Mouse (Mus musculus) MEL (cell line): Measurements from ENCODE around the gene Nr0b2. TPM values are rescaled to one million over a fixed set of nuclear protein-coding genes. Genes with fewer than 3 reads are reported as not detected.

ENCODE experiments used
- DNase-seq: peaks from one replicate; pipeline ENCODE4 v3.0.0; 2011; ENCODE audit warnings: low read depth, low spot score
- H3K27ac ChIP-seq: 2 replicates; pipeline ENCODE4 v1.5.1; 2012; ENCODE audit warnings: low read depth, mild to moderate bottlenecking, control low read depth, low read length, moderate library complexity; ENCODE audit not compliant: control insufficient read depth
- H3K27me3 ChIP-seq, 2 experiments: fragments of 150-350 bp in 1 of 2; sonication (generic) in 1 of 2; 2 replicates each; pipeline ENCODE4 v1.6.1; 2012; ENCODE audit warnings: low read length in 2 of 2, mild to moderate bottlenecking in 2 of 2, improper control_type of control experiment in 1 of 2, moderate library complexity in 1 of 2; ENCODE audit not compliant: insufficient read depth in 2 of 2, control insufficient read depth in 1 of 2
- H3K36me3 ChIP-seq, 2 experiments: 2 replicates each; pipeline ENCODE4 v1.6.1; 2012 to 2014; ENCODE audit warnings: low read length in 2 of 2, improper control_type of control experiment in 1 of 2, inconsistent platforms in 1 of 2, mild to moderate bottlenecking in 1 of 2; ENCODE audit not compliant: insufficient read depth in 2 of 2, control insufficient read depth in 1 of 2
- H3K4me1 ChIP-seq, 2 experiments: fragments of 150-350 bp in 1 of 2; sonication (generic) in 1 of 2; 2 replicates each; pipeline ENCODE4 v1.6.1; 2012; ENCODE audit warnings: low read length in 2 of 2, improper control_type of control experiment in 1 of 2, mild to moderate bottlenecking in 1 of 2; ENCODE audit not compliant: insufficient read depth in 2 of 2, control insufficient read depth in 1 of 2
- H3K4me3 ChIP-seq, 2 experiments: fragments of 150-350 bp in 1 of 2; sonication (generic) in 1 of 2; 2 replicates each; pipeline ENCODE4 v1.5.1; 2012; ENCODE audit warnings: low read depth in 2 of 2, low read length in 2 of 2, mild to moderate bottlenecking in 2 of 2, moderate library complexity in 2 of 2, control low read depth in 1 of 2, improper control_type of control experiment in 1 of 2; ENCODE audit not compliant: control insufficient read depth in 1 of 2, insufficient read depth in 1 of 2
- H3K79me2 ChIP-seq: 2 replicates; pipeline ENCODE4 v1.6.1; 2012; ENCODE audit warnings: mild to moderate bottlenecking, low read length, moderate library complexity; ENCODE audit not compliant: control insufficient read depth, poor library complexity, insufficient read depth
- H3K9ac ChIP-seq: 2 replicates; pipeline ENCODE4 v1.6.1; 2012; ENCODE audit warnings: low read depth, mild to moderate bottlenecking, control low read depth, low read length, moderate library complexity; ENCODE audit not compliant: control insufficient read depth, poor library complexity, severe bottlenecking
- H3K9me3 ChIP-seq: fragments of 150-350 bp; sonication (generic); replicated peaks from 2 replicates; pipeline ENCODE4 v1.6.1; 2012; ENCODE audit warnings: mild to moderate bottlenecking, low read length, improper control_type of control experiment, moderate library complexity; ENCODE audit not compliant: insufficient read depth
- CHD2 ChIP-seq: IDR thresholded peaks from 2 replicates; pipeline ENCODE4 v1.6.1; 2011; ENCODE audit warnings: low read length, improper control_type of control experiment
- E2F4 ChIP-seq: IDR thresholded peaks from 2 replicates; pipeline ENCODE4 v1.6.1; 2011; ENCODE audit warnings: low read depth, low read length, improper control_type of control experiment, borderline replicate concordance
- EP300 ChIP-seq, 2 experiments: IDR thresholded peaks; 2 replicates each; pipeline ENCODE4 v1.6.1; 2011; ENCODE audit warnings: improper control_type of control experiment in 2 of 2, low read length in 2 of 2, low read depth in 1 of 2, mild to moderate bottlenecking in 1 of 2
- ETS1 ChIP-seq: IDR thresholded peaks from 2 replicates; pipeline ENCODE4 v1.6.1; 2012; ENCODE audit warnings: low read depth, mild to moderate bottlenecking, inconsistent platforms, low read length, improper control_type of control experiment, moderate library complexity
- HCFC1 ChIP-seq: IDR thresholded peaks from 2 replicates; pipeline ENCODE4 v1.6.1; 2012; ENCODE audit warnings: low read depth, mild to moderate bottlenecking, inconsistent platforms, low read length, improper control_type of control experiment, moderate library complexity
- MAFK ChIP-seq: IDR thresholded peaks from 2 replicates; pipeline ENCODE4 v1.6.1; 2011; ENCODE audit warnings: low read depth, mild to moderate bottlenecking, low read length, improper control_type of control experiment, borderline replicate concordance
- MAZ ChIP-seq: IDR thresholded peaks from 2 replicates; pipeline ENCODE4 v1.6.1; 2012; ENCODE audit warnings: low read depth, mild to moderate bottlenecking, inconsistent platforms, low read length, improper control_type of control experiment
- NELFE ChIP-seq: IDR thresholded peaks from 2 replicates; pipeline ENCODE4 v1.6.1; 2011; ENCODE audit warnings: low read depth, low read length, improper control_type of control experiment
- POLR2A ChIP-seq, 2 experiments: IDR thresholded peaks; 2 replicates each; pipeline ENCODE4 v1.6.1; 2011 to 2012; ENCODE audit warnings: low read length in 2 of 2, mild to moderate bottlenecking in 2 of 2, control low read depth in 1 of 2, improper control_type of control experiment in 1 of 2, low read depth in 1 of 2, moderate library complexity in 1 of 2; ENCODE audit not compliant: control insufficient read depth in 1 of 2, insufficient read depth in 1 of 2, poor library complexity in 1 of 2
- POLR2AphosphoS2 ChIP-seq: IDR thresholded peaks from 2 replicates; pipeline ENCODE4 v1.6.1; 2011; ENCODE audit warnings: low read length, improper control_type of control experiment
- POLR2AphosphoS5 ChIP-seq: IDR thresholded peaks from 2 replicates; pipeline ENCODE4 v1.6.1; 2012; ENCODE audit warnings: low read depth, borderline replicate concordance, mild to moderate bottlenecking, inconsistent platforms, low read length, moderate library complexity, mixed read lengths
- RCOR1 ChIP-seq: IDR thresholded peaks from 2 replicates; pipeline ENCODE4 v1.6.1; 2012; ENCODE audit warnings: low read depth, mild to moderate bottlenecking, inconsistent platforms, low read length, improper control_type of control experiment
- SMC3 ChIP-seq: IDR thresholded peaks from 2 replicates; pipeline ENCODE4 v1.6.1; 2011; ENCODE audit warnings: low read depth, low read length, improper control_type of control experiment
- TBP ChIP-seq: IDR thresholded peaks from 2 replicates; pipeline ENCODE4 v1.8.0; 2011; ENCODE audit warnings: low read depth, low read length, improper control_type of control experiment
- UBTF ChIP-seq: IDR thresholded peaks from 2 replicates; pipeline ENCODE4 v1.6.1; 2012; ENCODE audit warnings: low read depth, mild to moderate bottlenecking, inconsistent platforms, low read length, improper control_type of control experiment, moderate library complexity, borderline replicate concordance; ENCODE audit not compliant: insufficient read depth
- USF1 ChIP-seq: IDR thresholded peaks from 2 replicates; pipeline ENCODE4 v1.6.1; 2014; ENCODE audit warnings: low read depth, mild to moderate bottlenecking, inconsistent platforms, low read length, improper control_type of control experiment, moderate library complexity
- USF2 ChIP-seq, 2 experiments: IDR thresholded peaks; 2 replicates each; pipeline ENCODE4 v1.6.1; 2011 to 2012; ENCODE audit warnings: improper control_type of control experiment in 2 of 2, low read length in 2 of 2, borderline replicate concordance in 1 of 2, inconsistent platforms in 1 of 2, low read depth in 1 of 2, mild to moderate bottlenecking in 1 of 2; ENCODE audit not compliant: insufficient read depth in 1 of 2
- ZC3H11A ChIP-seq: IDR thresholded peaks from 2 replicates; pipeline ENCODE4 v1.6.1; 2012; ENCODE audit warnings: low read depth, mild to moderate bottlenecking, inconsistent platforms, low read length, improper control_type of control experiment
- ZKSCAN1 ChIP-seq: IDR thresholded peaks from 2 replicates; pipeline ENCODE4 v1.6.1; 2012; ENCODE audit warnings: low read depth, mild to moderate bottlenecking, inconsistent platforms, low read length, improper control_type of control experiment, moderate library complexity
- polyA plus RNA-seq, 2 experiments: library from polyadenylated mRNA; stranded (reverse) in 1 of 2; unstranded in 1 of 2; fragments of >175 nt in 1 of 2; fragments of >200 nt in 1 of 2; gene quantifications; 2 replicates each; pipeline versions ENCODE4 v1.2.1 to v1.2.4; 2012; ENCODE audit warnings: low replicate concordance in 2 of 2, low read depth in 1 of 2; ENCODE audit not compliant: insufficient read length in 2 of 2, insufficient read depth in 1 of 2, missing spikeins in 1 of 2
- total RNA-seq: library from RNA; depleted of rRNA; stranded (reverse); fragments of 300-350 nt; gene quantifications from 2 replicates; pipeline ENCODE4 v1.2.3, GENCODE M21; 2012

Gene Nr0b2
- total and polyA plus RNA-seq, 3 experiments = 0.10 TPM; not detected in 2

DNA sequence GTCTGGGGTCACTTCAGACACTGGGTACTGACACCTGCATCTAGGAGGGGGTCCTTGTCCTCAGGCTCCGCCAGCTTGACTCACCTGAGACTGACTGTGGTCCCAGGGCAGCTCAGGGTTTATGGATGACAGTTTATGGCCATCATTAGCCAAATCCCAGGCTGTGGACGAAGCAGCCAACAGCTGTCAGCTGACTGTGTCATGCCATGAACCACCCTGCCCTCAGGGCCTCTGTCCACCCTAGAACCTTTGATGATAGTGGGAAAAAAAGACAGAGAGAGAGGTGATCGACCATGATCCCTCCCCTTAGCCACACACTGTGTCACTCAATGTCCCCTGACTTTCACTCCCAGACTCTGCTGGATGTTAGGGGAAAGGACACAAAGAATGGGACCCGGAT lies 8.4 kb downstream of the Nr0b2 start:
- H3K36me3 ChIP-seq = peaks cover 0 to 5% of the 10 kb centered on the region in 2 experiments; a peak in 2 of 4 replicates
- H3K27me3 ChIP-seq = peaks cover 4 to 5% of the 10 kb centered on the region in 2 experiments
- H3K4me1 ChIP-seq = peaks cover 0 to 4% of the 10 kb centered on the region in 2 experiments; a peak in 3 of 4 replicates
- no peak for TF ChIP-seq MAZ
- no peak for TF ChIP-seq POLR2AphosphoS5
- TF ChIP-seq CHD2 = no peak
- TF ChIP-seq HCFC1 = no peak
- TF ChIP-seq NELFE = no peak
- no peak for TF ChIP-seq ETS1
- TF ChIP-seq ZC3H11A = no peak
- no peak for TF ChIP-seq POLR2A (IDR thresholded peaks at IDR 0.05; ENCODE audit: control insufficient read depth in 1 of 2, insufficient read depth in 1 of 2, low read depth in 1 of 2, low read length in 2 of 2, poor library complexity in 1 of 2)
- no peak for TF ChIP-seq E2F4
- no peak for TF ChIP-seq SMC3
- no peak for TF ChIP-seq EP300 (IDR thresholded peaks at IDR 0.05; ENCODE audit: low read depth in 1 of 2, low read length in 2 of 2)
- no peak for TF ChIP-seq UBTF
- no peak for TF ChIP-seq USF1
- no peak overlapping the region for H3K9ac ChIP-seq
- DNase-seq = no peak
- H3K4me3 ChIP-seq = no peak overlapping the region
- H3K79me2 ChIP-seq = no peaks in the 10 kb centered on the region; the same call in 1 of the 2 replicates
- H3K9me3 ChIP-seq = no peaks in the 10 kb centered on the region
- no peak overlapping the region for H3K27ac ChIP-seq

DNA sequence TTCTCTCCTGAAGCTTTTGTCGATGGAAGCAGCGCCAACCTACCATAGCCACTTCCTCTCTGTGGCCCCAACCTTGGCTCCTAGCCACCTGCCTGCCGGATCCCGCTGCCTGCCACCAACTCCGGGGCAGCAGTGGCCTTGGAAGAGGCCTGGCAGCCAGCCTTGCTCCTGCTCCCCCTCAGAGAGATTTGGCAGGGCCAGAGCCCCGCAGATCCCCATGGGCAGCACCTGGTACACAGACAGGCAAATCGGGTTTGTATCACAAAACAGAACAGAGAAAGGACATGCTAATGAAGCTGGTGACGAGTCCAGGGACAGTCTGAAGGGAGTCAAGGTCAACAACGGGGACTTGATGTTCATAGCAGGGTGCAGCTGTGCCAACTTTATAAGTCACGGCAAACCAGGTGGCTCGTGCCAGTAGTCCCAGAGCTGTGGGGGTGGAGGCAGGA lies 10.0 kb downstream of the Nr0b2 start:
- H3K9ac ChIP-seq = peak overlapping the region; percentile 84
- peak; percentile 26; the same call in 1 of the 2 replicates for TF ChIP-seq ETS1
- TF ChIP-seq MAFK = no peak
- 0 out of 2 replicates have a peak, but pooled peaks have one; percentile 9 for TF ChIP-seq NELFE
- TF ChIP-seq POLR2A (IDR thresholded peaks at IDR 0.05; ENCODE audit: control insufficient read depth in 1 of 2, insufficient read depth in 1 of 2, low read depth in 1 of 2, low read length in 2 of 2, poor library complexity in 1 of 2) = peak; percentile 48 to 62; a peak in 2 of 4 replicates
- no peak for TF ChIP-seq USF1
- no peak for TF ChIP-seq POLR2AphosphoS2
- no peak for TF ChIP-seq HCFC1
- no peak for TF ChIP-seq ZKSCAN1
- peak in 1 of 2 experiments; percentile 28; a peak in 1 of 4 replicates for TF ChIP-seq EP300 (IDR thresholded peaks at IDR 0.05; ENCODE audit: low read depth in 1 of 2, low read length in 2 of 2)
- 0 out of 2 replicates have a peak, but pooled peaks have one; percentile 4 for TF ChIP-seq TBP
- no peak for TF ChIP-seq RCOR1
- no peak for TF ChIP-seq USF2 (IDR thresholded peaks at IDR 0.05; ENCODE audit: borderline replicate concordance in 1 of 2, insufficient read depth in 1 of 2, low read depth in 1 of 2, low read length in 2 of 2)
- TF ChIP-seq, all 39 proteins: peak for 5
- peak; percentile 86 for DNase-seq
- Histone ChIP-seq H3K27me3 (peaks cover under 1 to 1% of the 10 kb centered on the region in 2 experiments; a peak in 2 of 4 replicates), H3K27ac (peak overlapping the region; percentile 55; the same call in 1 of the 2 replicates), H3K79me2 (no peaks in the 10 kb centered on the region; the same call in 1 of the 2 replicates), H3K36me3 (peaks cover 0 to 5% of the 10 kb centered on the region in 2 experiments; a peak in 2 of 4 replicates), H3K9me3 (no peaks in the 10 kb centered on the region), H3K4me3 (peak overlapping the region; percentile 43 to 51), H3K4me1 (peaks cover 0 to 4% of the 10 kb centered on the region in 2 experiments; a peak in 3 of 4 replicates)
